Mouse (Mus musculus) gastrocnemius, postnatal 10 days (tissue): ENCODE data around the gene Papolg. TPM values are rescaled to one million over a fixed set of nuclear protein-coding genes. Genes with fewer than 3 reads are reported as not detected.
A peak's percentile ranks its signal among the peaks of the same experiment; 100 is the strongest.
"Not testable (repeated sequence)": the region's sequence is repeated elsewhere in the genome, so short reads cannot be mapped to it uniquely, and the experiment has no call there.

Source experiments
- DNase-seq: peaks from one replicate; pipeline ENCODE4 v3.0.0; 2021; ENCODE audit warnings: mixed read lengths
- long read RNA-seq, 2 experiments: library from polyadenylated mRNA; stranded (forward); transcript quantifications; one replicate each; pipeline ENCODE4 v2.0.0; 2021
- total RNA-seq, 2 experiments: library from RNA; stranded (reverse); gene quantifications; 2 replicates each; pipeline ENCODE4 v1.2.3; 2021

The Papolg gene
- 1 to 10 TPM; 4.3 to 6.2 TPM for total RNA-seq
- long read RNA-seq, experiment 1, partial matches to known transcripts = 0 of 3 reads
- long read RNA-seq, experiment 1, other reads (novel, unspliced or antisense) = 1 of 3 reads
- long read RNA-seq, experiment 2, partial matches to known transcripts = 0 of 3 reads
- long read RNA-seq, experiment 2, other reads (novel, unspliced or antisense) = 0 of 3 reads

- DNase-seq = peak; percentile 90
Measured at GRCm38 (mm10) chr11:23895060-23895426, at the start of gene Papolg. Papolg (minus strand) TSS chr11:23895253.

DNA sequence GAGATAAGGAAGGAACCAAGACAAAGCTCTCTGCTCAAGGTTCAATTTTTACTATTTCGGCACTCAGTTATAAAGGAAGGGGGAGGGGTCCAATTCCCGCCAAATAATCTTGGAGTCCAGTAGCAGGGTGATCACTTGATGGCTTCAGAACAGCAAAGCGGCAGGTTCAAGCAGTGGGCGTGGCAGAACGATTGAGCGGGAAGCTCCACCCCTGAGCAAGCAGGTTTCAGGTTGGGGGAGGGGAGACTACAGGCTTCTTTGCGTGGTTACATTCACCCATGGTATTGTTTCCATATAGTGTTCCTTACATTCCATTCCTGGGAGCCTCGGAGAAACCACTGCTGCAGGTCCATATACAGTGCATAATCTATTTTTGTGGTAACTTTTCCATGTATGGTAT lies 33.1 kb upstream of the Papolg start:
- not testable (repeated sequence) for DNase-seq

- DNase-seq = no peak
Measured at GRCm38 (mm10) chr11:23927643-23928042, 32.6 kb upstream of the Papolg start.

GRCm38 (mm10) chr11:23913824-23914223 lies 18.8 kb upstream of the Papolg start:
- DNase-seq = not testable (repeated sequence)

GRCm38 (mm10) chr11:23903909-23904308 lies 8.9 kb upstream of the Papolg start:
- no peak for DNase-seq

GRCm38 (mm10) chr11:23894141-23895059 lies 653 bp downstream of the Papolg start:
- no peak for DNase-seq

- no peak for DNase-seq
Measured at GRCm38 (mm10) chr11:23893556-23893955, 1.5 kb downstream of the Papolg start.

DNA sequence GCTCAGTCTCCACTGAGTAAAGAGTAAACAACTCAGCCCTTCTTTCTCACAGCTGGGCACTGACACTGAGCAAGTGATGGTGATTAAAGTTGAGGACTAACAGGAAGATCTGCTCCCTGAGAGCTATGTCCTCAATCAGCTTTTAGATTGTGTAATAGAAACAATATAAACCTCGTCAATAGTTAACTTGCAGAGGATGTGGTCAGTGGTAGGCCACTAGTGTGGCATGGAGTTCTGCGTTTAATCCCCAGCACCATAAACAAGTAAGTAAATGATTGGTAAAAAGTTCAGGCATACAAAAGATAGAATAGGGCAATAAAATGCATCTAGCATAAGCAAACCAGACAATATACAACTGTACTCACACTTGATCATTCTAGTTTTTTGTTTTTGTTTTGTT lies 30.7 kb downstream of the Papolg start:
- DNase-seq = no peak

- DNase-seq = no peak
Measured at GRCm38 (mm10) chr11:23856723-23857112, 38.3 kb downstream of the Papolg start.

- no peak for DNase-seq
Measured at GRCm38 (mm10) chr11:23856054-23856722, 38.9 kb downstream of the Papolg start.

DNA sequence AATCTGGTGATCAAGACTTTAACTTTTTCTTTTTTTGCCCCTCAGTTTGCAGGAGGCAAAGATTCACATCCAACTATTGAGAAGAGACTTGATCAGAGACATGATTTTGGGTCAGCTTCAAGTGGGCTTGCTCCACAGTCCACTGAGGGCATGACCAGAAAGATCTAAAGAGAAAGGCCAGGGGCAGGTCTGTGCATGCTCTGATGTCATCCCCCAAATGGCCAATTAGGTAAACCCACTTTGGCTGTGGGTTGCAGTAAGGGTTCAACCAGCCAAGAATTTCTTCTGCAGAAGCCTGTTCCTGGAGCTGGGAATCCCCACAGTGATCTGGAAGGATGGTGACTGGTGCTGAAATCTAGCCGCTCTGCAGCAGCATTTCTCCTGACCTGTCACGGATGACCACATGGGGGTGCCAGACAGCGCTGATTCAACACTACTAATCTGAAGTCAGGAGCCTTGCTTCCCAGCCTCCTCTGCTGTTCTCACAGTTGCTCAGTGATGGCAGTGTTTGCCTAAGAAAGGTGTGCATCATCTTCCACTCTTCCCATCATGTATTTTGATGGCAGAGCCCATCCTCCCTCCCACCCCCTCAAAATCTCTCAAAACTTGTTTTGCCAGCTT lies 39.8 kb downstream of the Papolg start:
- peak; percentile 61 for DNase-seq

DNA sequence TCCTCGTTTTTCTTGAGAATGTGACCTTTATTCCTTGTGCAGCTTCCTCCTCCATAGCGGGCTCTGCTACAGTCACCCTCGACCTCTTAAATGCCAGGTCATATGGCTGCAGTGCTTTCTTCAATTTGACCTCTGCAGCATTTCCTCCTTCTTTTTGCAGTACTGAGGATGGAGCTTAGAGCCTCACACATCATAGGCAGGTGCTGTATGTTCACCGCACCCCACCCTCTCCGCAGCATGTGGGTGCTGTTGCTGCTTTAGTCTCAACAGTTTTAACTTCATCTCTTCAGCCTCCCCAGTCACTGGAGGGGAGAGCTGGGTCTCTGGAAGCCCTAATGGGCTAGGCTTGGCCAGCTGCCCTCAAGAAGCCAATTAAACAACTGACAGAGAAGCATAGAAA lies 41.7 kb downstream of the Papolg start:
- no peak for DNase-seq

DNA sequence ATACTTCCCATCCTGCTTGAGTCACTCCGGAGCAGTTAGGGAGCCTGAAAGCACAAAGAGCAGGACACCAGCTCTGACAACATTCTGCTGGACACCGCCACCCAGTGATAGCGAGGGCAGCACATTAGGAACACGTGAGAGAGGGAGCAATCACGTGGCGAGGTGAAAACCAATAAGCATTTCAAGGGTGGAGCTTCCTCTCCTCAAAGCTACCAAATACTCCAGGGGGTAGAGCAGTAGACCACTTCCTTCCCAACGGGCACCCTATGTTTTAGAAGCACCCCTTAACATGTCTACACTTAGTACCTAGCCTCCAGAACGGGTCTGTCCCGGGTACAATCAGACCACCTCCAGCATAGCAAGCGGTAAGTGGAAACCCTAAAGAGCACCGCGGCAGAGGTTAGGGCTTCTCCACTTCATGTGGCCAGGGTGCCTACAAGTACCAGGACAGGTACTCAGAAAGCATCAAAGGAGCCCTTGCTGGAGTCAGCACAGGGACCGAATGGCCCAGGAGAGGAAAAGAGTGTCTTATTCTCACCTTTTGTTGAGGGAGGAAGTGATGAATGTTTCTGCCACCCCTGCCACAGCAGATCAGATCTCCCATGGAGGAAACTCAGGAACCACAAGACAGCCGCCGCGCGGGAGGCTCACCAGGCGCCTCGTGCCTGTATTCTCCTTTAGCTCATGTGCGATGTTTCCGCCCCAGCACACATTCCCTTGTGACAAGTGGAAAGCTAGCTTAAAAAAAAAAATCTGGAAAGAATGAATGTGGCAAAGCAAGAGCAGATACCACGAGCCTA lies 48.8 kb downstream of the Papolg start:
- DNase-seq = no peak

DNA sequence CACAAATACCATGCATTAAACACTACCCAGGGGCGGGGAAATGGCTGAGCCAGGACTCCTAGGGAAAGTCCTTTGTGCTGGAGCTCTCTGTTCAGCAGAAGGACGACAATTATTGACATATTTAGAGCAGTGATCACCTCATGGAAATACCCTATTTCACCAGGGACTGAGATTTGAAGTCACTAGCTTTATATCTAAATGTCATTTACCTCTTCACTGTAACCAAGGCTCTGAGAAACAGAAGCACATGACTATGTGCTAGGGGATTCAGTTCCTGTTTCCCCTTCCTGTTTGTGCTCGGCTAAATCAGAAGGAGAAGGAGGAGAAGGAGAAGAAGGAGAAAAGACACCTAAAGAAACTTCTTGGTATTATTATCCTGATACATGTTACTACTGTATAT lies 71.8 kb downstream of the Papolg start:
- DNase-seq = no peak

- no peak for DNase-seq
Measured at GRCm38 (mm10) chr11:23821652-23822051, 73.4 kb downstream of the Papolg start.

DNA sequence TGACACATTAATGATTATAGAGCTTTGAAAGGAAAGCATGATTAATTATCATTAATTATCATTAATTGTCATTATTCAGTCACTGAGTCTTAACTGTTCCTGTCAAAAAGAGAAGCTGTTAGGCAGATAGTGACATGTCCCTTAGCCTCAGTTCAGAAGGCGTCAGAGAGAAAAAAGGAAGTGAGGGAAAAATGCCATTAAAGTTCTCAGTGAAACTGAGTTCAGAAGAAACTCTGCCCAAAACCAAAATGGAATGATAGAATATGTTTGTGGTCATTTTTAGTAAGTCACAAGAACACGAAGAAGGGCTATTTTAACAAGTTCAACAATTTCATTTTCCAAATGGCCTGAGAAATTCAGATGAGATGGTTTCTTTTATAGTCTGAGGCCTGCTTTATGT lies 74.1 kb downstream of the Papolg start:
- no peak for DNase-seq

DNA sequence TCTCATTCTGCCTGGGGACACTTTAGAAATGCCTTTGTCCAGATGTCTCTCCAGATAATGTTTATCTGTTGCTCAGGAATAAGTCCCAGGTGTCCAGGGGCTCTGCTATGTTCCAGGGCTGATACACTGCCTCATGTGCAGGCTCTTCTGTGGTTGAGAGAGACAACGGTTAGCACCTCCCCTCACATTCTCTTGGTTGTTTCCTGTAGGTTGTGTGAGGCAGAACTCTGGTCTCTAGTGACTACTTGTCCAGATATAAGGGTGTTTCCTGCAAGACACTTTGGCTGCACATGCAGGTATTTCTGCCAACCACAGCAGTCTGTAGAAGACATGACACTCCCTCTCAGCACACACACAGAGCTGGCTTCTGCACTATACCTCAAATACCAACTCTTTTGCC lies 76.3 kb downstream of the Papolg start:
- no peak for DNase-seq
